Mouse (Mus musculus): ENCODE measurements around the gene Gm43302.
"Not testable (repeated sequence)": the region's sequence is repeated elsewhere in the genome, so short reads cannot be mapped to it uniquely, and the experiment has no call there.

DNA sequence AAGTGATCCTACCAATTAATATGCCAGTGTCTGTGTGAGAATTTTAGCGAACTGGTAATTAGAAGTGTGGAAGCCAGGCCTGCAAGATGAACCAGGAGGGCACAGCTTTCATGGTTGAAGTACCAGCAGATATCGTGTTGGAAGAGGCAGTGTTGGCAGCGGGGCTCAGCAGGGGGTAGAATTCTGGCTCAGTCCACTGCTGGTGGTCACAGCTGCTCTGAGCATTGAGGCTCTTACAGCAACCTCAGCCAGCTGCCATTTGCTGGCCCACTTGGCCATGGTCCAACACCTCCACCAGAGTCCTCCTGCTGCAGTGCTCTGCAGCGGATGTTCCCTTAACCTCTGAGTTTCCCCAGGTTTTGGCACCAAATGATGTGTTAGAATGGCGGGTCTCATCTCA lies 97.2 kb downstream of the Gm43302 start:
- TF ChIP-seq CTCF (IDR thresholded peaks at IDR 0.05; ENCODE audit: low read depth, low read length); POLR2A (IDR thresholded peaks at IDR 0.05; ENCODE audit: borderline replicate concordance, low read depth, low read length): not testable (repeated sequence)
